Mouse (Mus musculus) heart, adult 2 months (tissue): ENCODE results near the gene Ap1b1.

Experiments
- CTCF ChIP-seq: fragments of 200-600 bp; IDR thresholded peaks from 2 replicates; pipeline ENCODE4 v1.8.1; 2022; ENCODE audit warnings: antibody characterized with exemption, mild to moderate bottlenecking, moderate library complexity
- EP300 ChIP-seq: fragments of 200-500 bp; IDR thresholded peaks from 2 replicates; pipeline ENCODE4 v1.6.1; 2011; ENCODE audit warnings: low read depth, low read length, control low read depth; ENCODE audit not compliant: insufficient read depth

- no peak for TF ChIP-seq CTCF
- no peak for TF ChIP-seq EP300
These were observed 22.9 kb downstream of the Ap1b1 start for GRCm38 (mm10) chr11:5009354-5010074.
